Mouse (Mus musculus) macrophage (primary cell): ENCODE data around the gene Emilin2. TPM values are rescaled to one million over a fixed set of nuclear protein-coding genes. Genes with fewer than 3 reads are reported as not detected.
"Not testable (repeated sequence)": the region's sequence is repeated elsewhere in the genome, so short reads cannot be mapped to it uniquely, and the experiment has no call there.

Source experiments
- H3K27ac ChIP-seq: fragments of 350-480 bp; formaldehyde crosslinking; 2 replicates; pipeline ENCODE4 v1.9.0; 2021
- H3K36me3 ChIP-seq: fragments of 350-480 bp; formaldehyde crosslinking; 2 replicates; pipeline ENCODE4 v1.9.0; 2021; ENCODE audit errors: inconsistent target
- H3K4me3 ChIP-seq: fragments of 350-480 bp; formaldehyde crosslinking; 2 replicates; pipeline ENCODE4 v1.9.0; 2021; ENCODE audit errors: inconsistent target
- H3K79me2 ChIP-seq: fragments of 350-480 bp; formaldehyde crosslinking; 2 replicates; pipeline ENCODE4 v1.9.0; 2021; ENCODE audit errors: inconsistent target
- WGBS: methylation state at CpG from one replicate; pipeline ENCODE4 v1.1.7; 2026; ENCODE audit warnings: inconsistent platforms; ENCODE audit not compliant: missing documents; 5-methylcytosine and 5-hydroxymethylcytosine counted together
- polyA plus RNA-seq: library from polyadenylated mRNA; stranded (reverse); fragments of 250-400 nt; gene quantifications from 3 replicates; pipeline ENCODE4 v1.2.4, GENCODE M21; 2018; ENCODE audit warnings: inconsistent platforms
- total RNA-seq, 78 experiments: library from RNA; depleted of rRNA; stranded (reverse); fragments of 250-400 nt; gene quantifications; 1 replicate in 9 of 78; 2 replicates in 24 of 78; 3 replicates in 43 of 78; 4 replicates in 2 of 78; pipeline ENCODE4 v1.2.4; 2018; ENCODE audit warnings: inconsistent platforms in 56 of 78

The Emilin2 gene
- 100 to 1,000 TPM in 1 of 26 experiments, 10 to 100 TPM in 25; 14.5 to 104 (median 41.1) TPM for total RNA-seq (2018; cell fraction: chromatin; rRNA removed)
- total RNA-seq (2018; cell fraction: cytosol; rRNA removed), result 10 to 100 TPM; 30.7 to 80.5 (median 44.7) TPM
- 100 to 1,000 TPM in 13 of 26 experiments, 10 to 100 TPM in 13; 46.7 to 189 (median 99.7) TPM for total RNA-seq (2018; cell fraction: nucleus; rRNA removed)
- 41.3 to 106 TPM (median 76.2 TPM) in 3 replicates for polyA plus RNA-seq

- H3K27ac ChIP-seq, result peak within 1 kb of the TSS; percentile 54
- 19% methylated on average over 20 of the region's 20 CpGs for WGBS
- peak within 1 kb of the TSS; percentile 43 for H3K4me3 ChIP-seq
- peaks cover 40% of the 10 kb centered on the region for H3K79me2 ChIP-seq
- H3K36me3 ChIP-seq, result no peaks in the 10 kb centered on the region
Measured at GRCm38 (mm10) chr17:71311340-71312171, at the start of gene Emilin2. Gene Emilin2 (minus strand): TSS chr17:71311978.

DNA sequence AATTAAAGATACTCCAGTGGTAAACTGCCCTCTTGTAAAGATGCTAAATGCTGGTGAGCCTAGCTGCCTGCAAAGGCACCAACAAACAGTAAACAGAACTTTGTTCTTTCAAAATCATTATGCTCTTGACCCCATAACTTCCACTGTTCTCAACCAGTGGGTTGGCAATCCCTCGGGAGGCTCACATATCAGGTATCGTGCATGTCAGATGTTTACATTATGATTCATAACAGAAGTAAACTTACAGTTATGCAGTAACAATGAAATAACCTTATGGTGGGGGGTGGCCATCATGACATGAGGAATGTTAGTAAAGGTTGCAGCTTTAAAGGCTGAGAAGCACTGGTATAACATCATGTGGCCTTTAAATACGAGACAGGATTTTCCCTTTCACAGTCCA is 43.7 kb upstream of the Emilin2 start:
- Histone ChIP-seq H3K27ac (no peak overlapping the region), H3K36me3 (peaks cover 81% of the 10 kb centered on the region), H3K79me2 (no peaks in the 10 kb centered on the region), H3K4me3 (no peak overlapping the region)
- WGBS, result 92% methylated on average over 3 of the region's 3 CpGs

GRCm38 (mm10) chr17:71354205-71354604 is 42.4 kb upstream of the Emilin2 start:
- WGBS, result 92% methylated on average over 11 of the region's 11 CpGs
- Histone ChIP-seq H3K36me3 (peaks cover 81% of the 10 kb centered on the region), H3K4me3 (no peak overlapping the region), H3K27ac (no peak overlapping the region), H3K79me2 (no peaks in the 10 kb centered on the region)

GRCm38 (mm10) chr17:71348188-71348587 is 36.4 kb upstream of the Emilin2 start:
- WGBS, result 90% methylated on average over 3 of the region's 3 CpGs
- peaks cover 90% of the 10 kb centered on the region for H3K36me3 ChIP-seq
- no peak overlapping the region for H3K27ac ChIP-seq
- H3K79me2 ChIP-seq, result no peaks in the 10 kb centered on the region
- no peak overlapping the region for H3K4me3 ChIP-seq

DNA sequence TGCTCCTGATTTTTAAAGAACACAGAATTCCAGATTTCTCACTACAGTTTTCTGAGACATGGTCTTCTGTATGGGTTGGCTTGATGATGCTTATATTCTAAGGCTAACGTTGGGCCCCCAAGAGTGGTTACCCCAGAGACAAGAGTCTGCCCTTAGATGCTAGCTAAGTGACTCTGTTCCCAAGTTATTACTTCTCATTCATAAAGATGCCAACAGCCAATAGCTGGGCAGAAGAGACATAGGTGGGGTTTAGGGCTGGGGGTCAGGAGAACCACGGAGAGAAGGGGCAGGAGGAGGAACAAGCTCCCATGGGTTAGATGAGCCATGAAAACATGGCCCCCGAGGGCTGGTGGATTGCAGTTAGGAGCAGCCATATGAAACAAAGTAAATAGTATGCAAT is 30.2 kb upstream of the Emilin2 start:
- H3K36me3 ChIP-seq, result peaks cover 33% of the 10 kb centered on the region
- no peak overlapping the region for H3K4me3 ChIP-seq
- no peak overlapping the region for H3K27ac ChIP-seq
- 88% methylated on average over 3 of the region's 3 CpGs for WGBS
- no peaks in the 10 kb centered on the region for H3K79me2 ChIP-seq

- H3K4me3 ChIP-seq, result no peak overlapping the region
- no peaks in the 10 kb centered on the region for H3K79me2 ChIP-seq
- H3K36me3 ChIP-seq, result peaks cover 4% of the 10 kb centered on the region; the same call in 1 of the 2 replicates
- WGBS, result 95% methylated on average over 6 of the region's 6 CpGs
- no peak overlapping the region for H3K27ac ChIP-seq
Measured at GRCm38 (mm10) chr17:71338627-71339026, 26.8 kb upstream of the Emilin2 start.

GRCm38 (mm10) chr17:71337546-71337945 is 25.8 kb upstream of the Emilin2 start:
- Histone ChIP-seq H3K27ac (no peak overlapping the region), H3K4me3 (no peak overlapping the region), H3K36me3 (no peaks in the 10 kb centered on the region), H3K79me2 (no peaks in the 10 kb centered on the region)
- 17% methylated on average over 9 of the region's 9 CpGs for WGBS

GRCm38 (mm10) chr17:71336421-71336820 is 24.6 kb upstream of the Emilin2 start:
- Histone ChIP-seq H3K79me2 (no peaks in the 10 kb centered on the region), H3K4me3 (no peak overlapping the region), H3K27ac (no peak overlapping the region), H3K36me3 (no peaks in the 10 kb centered on the region)
- WGBS, result 95% methylated on average over 8 of the region's 8 CpGs

GRCm38 (mm10) chr17:71332298-71332697 is 20.5 kb upstream of the Emilin2 start:
- 82% methylated on average over 15 of the region's 15 CpGs for WGBS
- no peak overlapping the region for H3K27ac ChIP-seq
- H3K4me3 ChIP-seq, result no peak overlapping the region
- no peaks in the 10 kb centered on the region for H3K36me3 ChIP-seq
- H3K79me2 ChIP-seq, result no peaks in the 10 kb centered on the region

DNA sequence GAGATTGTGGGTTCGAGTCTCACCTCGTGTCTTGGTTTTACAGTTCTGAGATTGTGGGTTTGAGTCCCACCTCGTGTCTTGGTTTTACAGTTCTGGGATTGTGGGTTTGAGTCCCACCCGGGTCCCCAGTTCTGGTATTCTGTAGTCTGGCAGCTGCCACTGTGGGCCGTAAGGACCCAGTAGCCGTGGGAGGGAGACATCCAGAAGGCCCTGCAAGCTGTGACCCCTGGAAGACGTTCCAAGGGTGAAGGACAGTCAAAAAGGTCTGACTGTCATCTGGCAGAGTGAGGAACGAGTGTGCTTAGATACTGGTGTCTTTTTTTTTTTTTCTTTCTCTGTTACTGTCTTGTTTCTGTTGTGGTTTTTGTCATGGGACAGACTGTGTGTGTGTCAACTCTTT is 9.0 kb upstream of the Emilin2 start:
- H3K4me3 ChIP-seq, H3K36me3 ChIP-seq, H3K27ac ChIP-seq, H3K79me2 ChIP-seq: not testable (repeated sequence)
- 88% methylated on average over 7 of the region's 8 CpGs for WGBS

DNA sequence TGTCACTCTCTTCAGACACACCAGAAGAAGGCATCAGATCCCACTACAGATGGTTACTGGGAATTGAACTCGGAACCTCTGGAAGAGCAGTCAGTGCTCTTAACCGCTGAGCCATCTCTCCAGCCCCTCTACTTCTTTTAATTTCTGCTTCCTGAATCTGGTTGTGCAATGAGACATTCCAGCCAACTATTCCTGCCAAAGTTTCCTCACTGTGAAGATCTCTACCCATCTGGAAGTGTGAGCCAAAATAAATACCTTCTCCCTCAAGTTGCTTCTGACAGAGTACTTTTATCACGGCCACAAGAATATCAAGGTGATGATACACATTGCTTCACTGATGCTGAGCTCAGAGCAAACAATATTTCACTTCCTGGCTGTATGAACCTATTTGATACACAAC is 7.6 kb upstream of the Emilin2 start:
- Histone ChIP-seq H3K79me2 (no peaks in the 10 kb centered on the region), H3K4me3 (no peak overlapping the region), H3K27ac (no peak overlapping the region), H3K36me3 (no peaks in the 10 kb centered on the region)
- 95% methylated on average over 3 of the region's 3 CpGs for WGBS

DNA sequence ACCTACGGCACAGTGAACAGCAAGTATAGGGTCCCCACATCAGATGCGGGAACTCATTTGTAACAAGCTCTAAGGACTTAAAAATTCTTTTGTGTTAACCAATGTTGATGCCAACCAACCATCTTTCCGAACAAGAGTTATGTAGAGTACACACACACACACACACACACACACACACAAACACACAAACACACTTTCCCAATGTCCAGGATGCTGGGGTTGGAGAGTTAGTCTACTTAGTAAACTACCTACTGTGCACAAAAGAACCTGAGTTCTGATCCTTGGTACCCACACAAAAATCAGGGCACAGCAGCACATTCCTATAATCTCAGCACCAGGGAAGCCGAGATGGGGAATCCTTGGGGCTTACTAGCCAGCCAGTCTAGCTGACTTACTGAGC is 5.8 kb upstream of the Emilin2 start:
- WGBS, result 95% methylated on average over 4 of the region's 4 CpGs
- H3K27ac ChIP-seq, result no peak overlapping the region
- no peak overlapping the region for H3K4me3 ChIP-seq
- H3K36me3 ChIP-seq, result no peaks in the 10 kb centered on the region
- H3K79me2 ChIP-seq, result no peaks in the 10 kb centered on the region

DNA sequence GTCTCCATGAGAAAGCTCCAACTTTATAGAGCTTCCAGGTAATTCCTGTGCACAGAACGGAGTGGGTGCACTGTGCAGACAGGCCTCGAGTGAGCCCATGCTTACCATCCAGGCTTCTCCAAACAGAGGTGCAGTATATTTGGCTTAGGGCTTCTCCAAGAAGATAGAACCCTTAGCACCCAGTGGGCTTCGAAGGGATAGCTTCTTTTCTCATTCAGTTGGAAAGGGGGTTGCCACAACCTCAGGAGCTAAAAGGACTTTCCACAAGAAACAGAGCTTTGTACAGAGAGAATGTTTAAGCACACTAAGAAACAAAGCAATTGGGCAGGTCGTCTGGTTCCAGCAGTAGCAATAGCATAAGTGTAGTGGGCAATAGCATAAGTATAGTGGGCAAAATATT is 2.5 kb upstream of the Emilin2 start:
- Histone ChIP-seq H3K4me3 (no peak overlapping the region), H3K36me3 (no peaks in the 10 kb centered on the region), H3K79me2 (peaks cover 13% of the 10 kb centered on the region), H3K27ac (no peak overlapping the region)
- WGBS, result 89% methylated on average over 4 of the region's 4 CpGs

GRCm38 (mm10) chr17:71310486-71311339 is 1.1 kb downstream of the Emilin2 start:
- H3K27ac ChIP-seq, result peak overlapping the region; percentile 57
- no peaks in the 10 kb centered on the region for H3K36me3 ChIP-seq
- WGBS, result 1% methylated on average over 67 of the region's 67 CpGs
- H3K4me3 ChIP-seq, result peak overlapping the region; percentile 61
- peaks cover 49% of the 10 kb centered on the region for H3K79me2 ChIP-seq
